Mouse (Mus musculus): ENCODE results near the gene Cers6. TPM values are rescaled to one million over a fixed set of nuclear protein-coding genes. Genes with fewer than 3 reads are reported as not detected.
A peak's percentile ranks its signal among the peaks of the same experiment; 100 is the strongest.

The Cers6 gene
- polyA plus RNA-seq, 1 experiment from 2014 or later: 28.8 TPM

- Histone ChIP-seq H3K4me3 (no peak overlapping the region), H3K4me1 (peaks cover 3% of the 10 kb centered on the region; the same call in 1 of the 2 replicates), H3K27me3 (replicated peaks; ENCODE audit: low read depth, poor library complexity, severe bottlenecking) (no peaks in the 10 kb centered on the region), H3K9me3 (no peaks in the 10 kb centered on the region), H3K27ac (replicated peaks) (no peak overlapping the region), H3K36me3 (replicated peaks) (no peaks in the 10 kb centered on the region)
- WGBS: 92% methylated on average over 3 of the region's 3 CpGs
- no peak for DNase-seq (ENCODE audit: low spot score)
These were observed 215.9 kb downstream of the Cers6 start for GRCm38 (mm10) chr2:69077189-69077588.

- Histone ChIP-seq H3K27ac (replicated peaks) (no peak overlapping the region), H3K9me3 (no peaks in the 10 kb centered on the region), H3K36me3 (replicated peaks) (no peaks in the 10 kb centered on the region), H3K4me1 (peaks cover 17% of the 10 kb centered on the region), H3K27me3 (replicated peaks; ENCODE audit: low read depth, poor library complexity, severe bottlenecking) (no peaks in the 10 kb centered on the region), H3K4me3 (no peak overlapping the region)
- 85% methylated on average over 1 of the region's 1 CpGs for WGBS
- no peak for DNase-seq (ENCODE audit: low spot score)
These were observed 219.5 kb downstream of the Cers6 start for GRCm38 (mm10) chr2:69080760-69081159.

GRCm38 (mm10) chr2:69082499-69083197, 221.4 kb downstream of the Cers6 start:
- WGBS: 64% methylated on average over 8 of the region's 8 CpGs
- no peaks in the 10 kb centered on the region for H3K27me3 ChIP-seq (replicated peaks; ENCODE audit: low read depth, poor library complexity, severe bottlenecking)
- no peak overlapping the region for H3K4me3 ChIP-seq
- H3K4me1 ChIP-seq: peaks cover 31% of the 10 kb centered on the region
- H3K27ac ChIP-seq (replicated peaks): no peak overlapping the region
- H3K9me3 ChIP-seq: no peaks in the 10 kb centered on the region
- no peak for DNase-seq (ENCODE audit: low spot score)
- H3K36me3 ChIP-seq (replicated peaks): no peaks in the 10 kb centered on the region

- no peak for DNase-seq (ENCODE audit: low spot score)
- Histone ChIP-seq H3K27me3 (replicated peaks; ENCODE audit: low read depth, poor library complexity, severe bottlenecking) (no peaks in the 10 kb centered on the region), H3K4me1 (peaks cover 31% of the 10 kb centered on the region), H3K27ac (replicated peaks) (no peak overlapping the region), H3K4me3 (no peak overlapping the region), H3K36me3 (replicated peaks) (no peaks in the 10 kb centered on the region), H3K9me3 (no peaks in the 10 kb centered on the region)
- 90% methylated on average over 3 of the region's 3 CpGs for WGBS
These were observed 221.9 kb downstream of the Cers6 start for GRCm38 (mm10) chr2:69083198-69083509.

GRCm38 (mm10) chr2:69084416-69084815, 223.2 kb downstream of the Cers6 start:
- no peaks in the 10 kb centered on the region for H3K9me3 ChIP-seq
- no peaks in the 10 kb centered on the region for H3K27me3 ChIP-seq (replicated peaks; ENCODE audit: low read depth, poor library complexity, severe bottlenecking)
- H3K4me3 ChIP-seq: no peak overlapping the region
- no peak for DNase-seq (ENCODE audit: low spot score)
- no peak overlapping the region for H3K27ac ChIP-seq (replicated peaks)
- no peaks in the 10 kb centered on the region for H3K36me3 ChIP-seq (replicated peaks)
- H3K4me1 ChIP-seq: peaks cover 31% of the 10 kb centered on the region
- WGBS: 72% methylated on average over 6 of the region's 6 CpGs

- Histone ChIP-seq H3K36me3 (replicated peaks) (no peaks in the 10 kb centered on the region), H3K4me1 (peaks cover 31% of the 10 kb centered on the region), H3K4me3 (no peak overlapping the region), H3K27ac (replicated peaks) (peak overlapping the region; percentile 8; the same call in 1 of the 2 replicates), H3K9me3 (no peaks in the 10 kb centered on the region), H3K27me3 (replicated peaks; ENCODE audit: low read depth, poor library complexity, severe bottlenecking) (no peaks in the 10 kb centered on the region)
- no peak for DNase-seq (ENCODE audit: low spot score)
- 51% methylated on average over 8 of the region's 8 CpGs for WGBS
These were observed 225.4 kb downstream of the Cers6 start for GRCm38 (mm10) chr2:69086505-69087260.

- H3K27ac ChIP-seq (replicated peaks): no peak overlapping the region
- H3K4me1 ChIP-seq: no peaks in the 10 kb centered on the region
- no peaks in the 10 kb centered on the region for H3K9me3 ChIP-seq
- H3K4me3 ChIP-seq: no peak overlapping the region
- no peaks in the 10 kb centered on the region for H3K36me3 ChIP-seq (replicated peaks)
- no peaks in the 10 kb centered on the region for H3K27me3 ChIP-seq (replicated peaks; ENCODE audit: low read depth, poor library complexity, severe bottlenecking)
- DNase-seq (ENCODE audit: low spot score): no peak
These were observed 234.6 kb downstream of the Cers6 start for GRCm38 (mm10) chr2:69095836-69096235.

GRCm38 (mm10) chr2:69096821-69097220, 235.6 kb downstream of the Cers6 start:
- H3K9me3 ChIP-seq: no peaks in the 10 kb centered on the region
- H3K4me3 ChIP-seq: no peak overlapping the region
- DNase-seq (ENCODE audit: low spot score): no peak
- no peaks in the 10 kb centered on the region for H3K36me3 ChIP-seq (replicated peaks)
- no peak overlapping the region for H3K27ac ChIP-seq (replicated peaks)
- WGBS: 92% methylated on average over 4 of the region's 4 CpGs
- no peaks in the 10 kb centered on the region for H3K4me1 ChIP-seq
- H3K27me3 ChIP-seq (replicated peaks; ENCODE audit: low read depth, poor library complexity, severe bottlenecking): no peaks in the 10 kb centered on the region

- 98% methylated on average over 2 of the region's 2 CpGs for WGBS
- H3K36me3 ChIP-seq (replicated peaks): no peaks in the 10 kb centered on the region
These were observed 236.3 kb downstream of the Cers6 start for GRCm38 (mm10) chr2:69097526-69097925.

GRCm38 (mm10) chr2:69098701-69099100, 237.5 kb downstream of the Cers6 start:
- 91% methylated on average over 3 of the region's 3 CpGs for WGBS
- Histone ChIP-seq H3K9me3 (no peaks in the 10 kb centered on the region), H3K27ac (replicated peaks) (no peak overlapping the region), H3K4me1 (no peaks in the 10 kb centered on the region), H3K27me3 (replicated peaks; ENCODE audit: low read depth, poor library complexity, severe bottlenecking) (no peaks in the 10 kb centered on the region), H3K36me3 (replicated peaks) (no peaks in the 10 kb centered on the region), H3K4me3 (no peak overlapping the region)
- DNase-seq (ENCODE audit: low spot score): no peak

More at GRCm38 (mm10) chr2:69097526-69097925, 236.3 kb downstream of the Cers6 start:
- Histone ChIP-seq H3K9me3 (no peaks in the 10 kb centered on the region), H3K4me1 (no peaks in the 10 kb centered on the region), H3K27ac (replicated peaks) (no peak overlapping the region), H3K27me3 (replicated peaks; ENCODE audit: low read depth, poor library complexity, severe bottlenecking) (no peaks in the 10 kb centered on the region), H3K4me3 (no peak overlapping the region)
- DNase-seq (ENCODE audit: low spot score): no peak

GRCm38 (mm10) chr2:69099147-69099546, 237.9 kb downstream of the Cers6 start:
- Histone ChIP-seq H3K4me3 (no peak overlapping the region), H3K36me3 (replicated peaks) (no peaks in the 10 kb centered on the region), H3K27me3 (replicated peaks; ENCODE audit: low read depth, poor library complexity, severe bottlenecking) (no peaks in the 10 kb centered on the region), H3K27ac (replicated peaks) (no peak overlapping the region), H3K9me3 (no peaks in the 10 kb centered on the region), H3K4me1 (no peaks in the 10 kb centered on the region)
- no peak for DNase-seq (ENCODE audit: low spot score)
- WGBS: 95% methylated on average over 7 of the region's 7 CpGs

- 27% methylated on average over 3 of the region's 3 CpGs for WGBS
- Histone ChIP-seq H3K4me1 (0 out of 2 replicates have a peak, but pooled peaks cover 3% of the 10 kb centered on the region), H3K4me3 (no peak overlapping the region), H3K9me3 (no peaks in the 10 kb centered on the region), H3K27ac (replicated peaks) (no peak overlapping the region), H3K36me3 (replicated peaks) (no peaks in the 10 kb centered on the region), H3K27me3 (replicated peaks; ENCODE audit: low read depth, poor library complexity, severe bottlenecking) (no peaks in the 10 kb centered on the region)
- DNase-seq (ENCODE audit: low spot score): peak; percentile 47
These were observed 239.5 kb downstream of the Cers6 start for GRCm38 (mm10) chr2:69100706-69101105.

- WGBS: 80% methylated on average over 3 of the region's 3 CpGs
- Histone ChIP-seq H3K4me1 (peaks cover 3% of the 10 kb centered on the region; the same call in 1 of the 2 replicates), H3K27ac (replicated peaks) (no peak overlapping the region), H3K36me3 (replicated peaks) (no peaks in the 10 kb centered on the region; the same call in 1 of the 2 replicates), H3K9me3 (no peaks in the 10 kb centered on the region), H3K4me3 (no peak overlapping the region), H3K27me3 (replicated peaks; ENCODE audit: low read depth, poor library complexity, severe bottlenecking) (no peaks in the 10 kb centered on the region)
- DNase-seq (ENCODE audit: low spot score): no peak
These were observed 242.3 kb downstream of the Cers6 start for GRCm38 (mm10) chr2:69103526-69103925.

Data from embryonic facial prominence, embryonic 10.5 days (tissue).